Mouse (Mus musculus) T-helper 2 cell (primary cell): ENCODE data around the gene Sap30l.

Experiments used
- in situ Hi-C: fragments of 300-600 bp; cut with MboI, MseI; formaldehyde crosslinking; loops from one replicate; pipeline ENCODE4 v1.15.1; 2025; ENCODE audit warnings: high pct_unique_total_duplicates

The Sap30l gene

GRCm38 (mm10) chr11:57800971-57801765 is at the start of gene Sap30l:
Gene Sap30l (plus strand): TSS chr11:57801637.
- in situ Hi-C loops, result loop anchor here (5.0 kb wide), 1 partner anchor 226 kb away; no protein-coding TSS in a partner anchor

- in situ Hi-C loops, result no loop called here
Measured at GRCm38 (mm10) chr11:57753538-57754203, 47.8 kb upstream of the Sap30l start.

GRCm38 (mm10) chr11:57758621-57759020 is 42.8 kb upstream of the Sap30l start:
- in situ Hi-C loops, result no loop called here

GRCm38 (mm10) chr11:57760509-57761058 is 40.9 kb upstream of the Sap30l start:
- in situ Hi-C loops, result no loop called here

GRCm38 (mm10) chr11:57761347-57761746 is 40.1 kb upstream of the Sap30l start:
- in situ Hi-C loops, result no loop called here

- in situ Hi-C loops, result no loop called here
Measured at GRCm38 (mm10) chr11:57764124-57764523, 37.3 kb upstream of the Sap30l start.

GRCm38 (mm10) chr11:57766617-57767016 is 34.8 kb upstream of the Sap30l start:
- in situ Hi-C loops, result loop anchor here (5.0 kb wide), 1 partner anchor 219 kb away; no protein-coding TSS in a partner anchor

GRCm38 (mm10) chr11:57767171-57767570 is 34.3 kb upstream of the Sap30l start:
- in situ Hi-C loops, result loop anchor here (5.0 kb wide), 1 partner anchor 220 kb away; no protein-coding TSS in a partner anchor

GRCm38 (mm10) chr11:57770776-57771175 is 30.7 kb upstream of the Sap30l start:
- in situ Hi-C loops, result loop anchor here (5.0 kb wide), 1 partner anchor 148 kb away; no protein-coding TSS in a partner anchor

GRCm38 (mm10) chr11:57771676-57772075 is 29.8 kb upstream of the Sap30l start:
- in situ Hi-C loops, result loop anchor here (5.0 kb wide), 1 partner anchor 149 kb away; no protein-coding TSS in a partner anchor

GRCm38 (mm10) chr11:57773479-57773878 is 28.0 kb upstream of the Sap30l start:
- in situ Hi-C loops, result loop anchor here (5.0 kb wide), 1 partner anchor 151 kb away; no protein-coding TSS in a partner anchor

GRCm38 (mm10) chr11:57773936-57774335 is 27.5 kb upstream of the Sap30l start:
- in situ Hi-C loops, result loop anchor here (5.0 kb wide), 1 partner anchor 152 kb away; no protein-coding TSS in a partner anchor

GRCm38 (mm10) chr11:57775868-57776267 is 25.6 kb upstream of the Sap30l start:
- in situ Hi-C loops, result no loop called here

GRCm38 (mm10) chr11:57776546-57776945 is 24.9 kb upstream of the Sap30l start:
- in situ Hi-C loops, result no loop called here

GRCm38 (mm10) chr11:57778349-57778748 is 23.1 kb upstream of the Sap30l start:
- in situ Hi-C loops, result no loop called here

- in situ Hi-C loops, result no loop called here
Measured at GRCm38 (mm10) chr11:57779824-57780223, 21.6 kb upstream of the Sap30l start.

GRCm38 (mm10) chr11:57786616-57787418 is 14.6 kb upstream of the Sap30l start:
- in situ Hi-C loops, result loop anchor here (5.0 kb wide), 1 partner anchor 145 kb away; no protein-coding TSS in a partner anchor

- in situ Hi-C loops, result loop anchor here (5.0 kb wide), 1 partner anchor 144 kb away; no protein-coding TSS in a partner anchor
Measured at GRCm38 (mm10) chr11:57787913-57788312, 13.5 kb upstream of the Sap30l start.

- in situ Hi-C loops, result no loop called here
Measured at GRCm38 (mm10) chr11:57790866-57791535, 10.4 kb upstream of the Sap30l start.

- in situ Hi-C loops, result no loop called here
Measured at GRCm38 (mm10) chr11:57795086-57795485, 6.4 kb upstream of the Sap30l start.

- in situ Hi-C loops, result no loop called here
Measured at GRCm38 (mm10) chr11:57797828-57798227, 3.6 kb upstream of the Sap30l start.
